17 mouse cellular contexts compared by ENCODE assay signal in the genomic region with DNA sequence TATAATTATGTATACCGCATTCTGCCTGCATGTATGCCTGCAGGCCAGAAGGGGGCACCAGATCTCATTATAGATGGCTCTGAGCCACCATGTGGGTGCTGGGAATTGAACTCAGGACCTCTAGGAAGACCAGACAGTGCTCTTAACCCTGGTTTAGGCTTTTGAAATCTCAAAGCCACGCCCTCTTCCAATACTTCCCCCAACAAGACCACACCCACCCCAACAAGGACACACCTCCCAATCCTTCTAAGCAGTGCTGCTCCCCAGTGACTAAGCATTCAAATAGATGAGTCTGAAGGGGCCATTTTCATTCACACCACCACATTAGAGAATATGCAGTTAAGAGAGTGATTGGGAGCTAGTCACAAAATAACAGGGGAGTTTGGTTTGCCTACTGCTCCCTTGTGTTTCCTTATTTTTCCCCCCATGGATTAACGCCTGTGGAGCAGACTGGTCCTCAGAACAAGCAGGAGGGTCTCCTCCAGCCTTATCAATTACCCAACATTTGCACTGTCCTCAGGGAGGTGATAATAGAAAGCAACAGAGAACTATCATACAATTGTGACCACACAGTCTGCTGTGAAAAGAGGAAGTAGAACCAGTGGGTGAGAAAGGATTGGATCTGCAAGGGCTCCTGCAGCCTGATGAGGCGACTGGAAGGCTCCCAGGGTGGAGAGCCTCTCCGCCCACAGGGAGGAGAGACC. TPM values are rescaled to one million over a fixed set of nuclear protein-coding genes. Genes with fewer than 3 reads are reported as not detected.
DNase-seq lines count a peak whose midpoint lies in the region; ATAC-seq and TF ChIP-seq lines count a peak whose summit lies in the region.
"Had no signal": no experiment of that assay in that cellular context is flagged by ENCODE, and none has a peak within 500 bp of the region (broad histone marks: within the 10 kb centered on the region; RNA-seq: fewer than 3 reads in every experiment).

No protein-coding gene starts in this region.

- no peaks in the 10 kb centered on the region for H3K4me1 ChIP-seq in intestine, postnatal 0 days (replicated peaks; ENCODE audit: control insufficient read depth, insufficient read depth, low read length)
- no peaks in the 10 kb centered on the region for H3K4me1 ChIP-seq in intestine, embryonic 16.5 days (ENCODE audit: control insufficient read depth, insufficient read depth, low read length)
- peaks cover 0 to 11% of the 10 kb centered on the region in 2 experiments; a peak in 2 of 4 replicates for H3K4me1 ChIP-seq in ES-E14 (ENCODE audit: control insufficient read depth in 2 of 2, insufficient read depth in 2 of 2, low read length in 2 of 2, poor library complexity in 1 of 2)
- no peaks in the 10 kb centered on the region for H3K4me1 ChIP-seq in liver, embryonic 11.5 days (replicated peaks; ENCODE audit: control insufficient read depth, insufficient read depth, low read length)
- H3K4me1 ChIP-seq: embryonic facial prominence, embryonic 12.5 days had no signal

- DNase-seq in ES-E14 (ENCODE audit: low read depth, low spot score), result no peak
- DNase-seq in liver, embryonic 11.5 days (ENCODE audit: low spot score), result no peak
- peak; percentile 61 for DNase-seq in splenic B cell, adult 2 months (ENCODE audit: low read depth, low spot score)
- no peak for DNase-seq in left cerebral cortex, adult 2 months (ENCODE audit: extremely low spot score in 1 of 2, low spot score in 2 of 2)
- DNase-seq in layer of hippocampus, adult 11-12 months (ENCODE audit: low spot score), result no peak
- DNase-seq: cerebellum, postnatal 10 days; heart, postnatal 36 days; kidney, postnatal 25 days had no signal

- H3K9me3 ChIP-seq in intestine, postnatal 0 days (ENCODE audit: control insufficient read depth), result no peaks in the 10 kb centered on the region
- peaks cover 5% of the 10 kb centered on the region; the same call in 1 of the 2 replicates for H3K9me3 ChIP-seq in intestine, embryonic 16.5 days (ENCODE audit: control insufficient read depth, low read length)
- H3K9me3 ChIP-seq in ES-E14 (ENCODE audit: control insufficient read depth, insufficient read depth, low read depth, low read length), result no peaks in the 10 kb centered on the region
- H3K9me3 ChIP-seq in liver, embryonic 11.5 days (ENCODE audit: control insufficient read depth, low read length), result no peaks in the 10 kb centered on the region
- H3K9me3 ChIP-seq: embryonic facial prominence, embryonic 12.5 days; forebrain, embryonic 10.5 days had no signal

- H3K9ac ChIP-seq in intestine, postnatal 0 days (ENCODE audit: low read depth, low read length), result no peak overlapping the region
- H3K9ac ChIP-seq in intestine, embryonic 16.5 days (ENCODE audit: low read depth, low read length), result no peak overlapping the region
- 0 out of 2 replicates have a peak overlapping the region, but pooled peaks have one; percentile 43 for H3K9ac ChIP-seq in ES-E14 (ENCODE audit: insufficient read depth, low read depth, low read length, poor library complexity, severe bottlenecking)
- no peak overlapping the region for H3K9ac ChIP-seq in liver, embryonic 11.5 days (ENCODE audit: low read depth, low read length)
- H3K9ac ChIP-seq: embryonic facial prominence, embryonic 12.5 days had no signal

- ATAC-seq in intestine, postnatal 0 days, result no peak
- no peak for ATAC-seq in intestine, embryonic 16.5 days
- ATAC-seq in liver, embryonic 11.5 days (replicated peaks; ENCODE audit: low FRiP score), result peak; percentile 61
- ATAC-seq in activated CD4-positive, CD25-positive, alpha-beta regulatory T cell, adult 4 months, result no peak
- ATAC-seq: CD4-positive, CD25-positive, alpha-beta regulatory T cell, adult 4 months had no signal

- in situ Hi-C loops in ES-E14 (cut with MboI; ENCODE audit: low sequenced_read_pairs in 2 of 2, unreplicated experiment in 2 of 2), result no loop called here

- 0 out of 2 replicates have a peak, but pooled peaks have one; percentile 8 for TF ChIP-seq CTCF in intestine, postnatal 0 days (IDR thresholded peaks at IDR 0.05; ENCODE audit: low read depth)
- no peak; the same call in 1 of the 2 replicates for TF ChIP-seq CTCF in left cerebral cortex, adult 2 months (IDR thresholded peaks at IDR 0.05)

- no peak overlapping the region for H3K27ac ChIP-seq in intestine, postnatal 0 days (ENCODE audit: low read depth, low read length)
- no peak overlapping the region for H3K27ac ChIP-seq in intestine, embryonic 16.5 days (ENCODE audit: low read length)
- no peak overlapping the region for H3K27ac ChIP-seq in ES-E14 (ENCODE audit: insufficient read depth, low read depth, low read length, poor library complexity, severe bottlenecking)
- H3K27ac ChIP-seq in liver, embryonic 11.5 days (ENCODE audit: low read depth, low read length), result no peak overlapping the region
- no peak overlapping the region for H3K27ac ChIP-seq in left cerebral cortex, adult 2 months
- H3K27ac ChIP-seq: embryonic facial prominence, embryonic 12.5 days; forebrain, embryonic 10.5 days had no signal

- WGBS in intestine, postnatal 0 days, result 79% methylated on average over 5 of the region's 5 CpGs
- WGBS in intestine, embryonic 16.5 days, result 78% methylated on average over 5 of the region's 5 CpGs
- 44% methylated on average over 5 of the region's 5 CpGs for WGBS in liver, embryonic 11.5 days

- no peaks in the 10 kb centered on the region for H3K27me3 ChIP-seq in intestine, postnatal 0 days (replicated peaks; ENCODE audit: control insufficient read depth, insufficient read depth, low read length)
- no peaks in the 10 kb centered on the region for H3K27me3 ChIP-seq in intestine, embryonic 16.5 days (replicated peaks; ENCODE audit: control insufficient read depth, insufficient read depth, low read length)
- no peaks in the 10 kb centered on the region for H3K27me3 ChIP-seq in liver, embryonic 11.5 days (replicated peaks; ENCODE audit: control insufficient read depth, insufficient read depth, low read length)
- no peaks in the 10 kb centered on the region for H3K27me3 ChIP-seq in splenic B cell, adult 2 months (ENCODE audit: control insufficient read depth, insufficient read depth, low read length, poor library complexity, severe bottlenecking)
- H3K27me3 ChIP-seq: embryonic facial prominence, embryonic 12.5 days had no signal

- intact Hi-C loops in left cerebral cortex, adult 2 months (cut with DNase I), result no loop called here

- no peak overlapping the region for H3K4me2 ChIP-seq in intestine, postnatal 0 days (replicated peaks; ENCODE audit: low read depth)
- no peak overlapping the region for H3K4me2 ChIP-seq in intestine, embryonic 16.5 days (ENCODE audit: low read depth, low read length)
- H3K4me2 ChIP-seq in liver, embryonic 11.5 days, result peak overlapping the region; percentile 3; the same call in 1 of the 2 replicates
- H3K4me2 ChIP-seq: embryonic facial prominence, embryonic 12.5 days had no signal

- H3K36me3 ChIP-seq in intestine, postnatal 0 days (ENCODE audit: control insufficient read depth, insufficient read depth), result no peaks in the 10 kb centered on the region
- H3K36me3 ChIP-seq in intestine, embryonic 16.5 days (ENCODE audit: control insufficient read depth, insufficient read depth, low read length), result no peaks in the 10 kb centered on the region
- H3K36me3 ChIP-seq in ES-E14 (ENCODE audit: control insufficient read depth, insufficient read depth, low read length, poor library complexity, severe bottlenecking), result no peaks in the 10 kb centered on the region
- H3K36me3 ChIP-seq in liver, embryonic 11.5 days (ENCODE audit: control insufficient read depth, insufficient read depth, low read length), result no peaks in the 10 kb centered on the region
- H3K36me3 ChIP-seq in splenic B cell, adult 2 months (ENCODE audit: control insufficient read depth, insufficient read depth, low read length, poor library complexity, severe bottlenecking), result no peaks in the 10 kb centered on the region
- H3K36me3 ChIP-seq: embryonic facial prominence, embryonic 12.5 days; forebrain, embryonic 10.5 days had no signal

- H3K4me3 ChIP-seq in intestine, postnatal 0 days (ENCODE audit: low read depth, low read length), result no peak overlapping the region
- H3K4me3 ChIP-seq in intestine, embryonic 16.5 days (ENCODE audit: low read length), result no peak overlapping the region
- H3K4me3 ChIP-seq in ES-E14 (ENCODE audit: insufficient read depth in 1 of 2, low read depth in 1 of 2, low read length in 2 of 2, poor library complexity in 1 of 2, severe bottlenecking in 1 of 2), result peak overlapping the region; percentile 35 to 49; a peak in 3 of 4 replicates
- no peak overlapping the region for H3K4me3 ChIP-seq in liver, embryonic 11.5 days (ENCODE audit: low read depth, low read length)
- H3K4me3 ChIP-seq in left cerebral cortex, adult 2 months, result no peak overlapping the region
- H3K4me3 ChIP-seq: embryonic facial prominence, embryonic 12.5 days; forebrain, embryonic 10.5 days had no signal

TF ChIP-seq in ES-E14, 5 proteins besides CTCF, POLR2A, EP300 and RAD21:
- peak; percentile 37 for TF ChIP-seq MAFK (IDR thresholded peaks at IDR 0.05; ENCODE audit: insufficient read depth, low read depth, low read length)
- no peak for TF ChIP-seq CHD2 (IDR thresholded peaks at IDR 0.05; ENCODE audit: low read depth, low read length)

RNA-seq across cellular contexts. Expression of a gene that starts 25.3 kb away (rescaled TPM):
- polyA plus RNA-seq in intestine, postnatal 0 days (2015; fragmentation: Nextera tagmentation; extraction: Ambion mirVana), result not detected in 2 replicates
- polyA plus RNA-seq in intestine, embryonic 16.5 days (2015; fragmentation: Nextera tagmentation; extraction: Ambion mirVana), result not detected in 2 replicates
- total RNA-seq in ES-E14 (2012; rRNA removed), result 11.2 and 23.5 TPM in 2 replicates
- 0.14 TPM in 1 of 2 replicates, not detected in the other for polyA plus RNA-seq in liver, embryonic 11.5 days (2014; fragmentation: Nextera tagmentation; extraction: Ambion mirVana)
- total RNA-seq in left cerebral cortex, adult 2 months (2021), result not detected
- polyA plus RNA-seq in activated CD4-positive, CD25-positive, alpha-beta regulatory T cell, adult 4 months (2017; shearing (Covaris generic)), result 1 to 10 TPM in 1 of 2 experiments, not detected in 1; 1.5 TPM
- total RNA-seq: heart, postnatal 36 days had no signal
- polyA plus RNA-seq: forebrain, embryonic 10.5 days; intestine, embryonic 14.5 days had no signal

RNA-seq across cellular contexts. Expression of a gene that starts 44.0 kb away (rescaled TPM):
- 6.7 and 7.0 TPM in 2 replicates for polyA plus RNA-seq in intestine, postnatal 0 days (2015; fragmentation: Nextera tagmentation; extraction: Ambion mirVana)
- polyA plus RNA-seq in intestine, embryonic 16.5 days (2015; fragmentation: Nextera tagmentation; extraction: Ambion mirVana), result 2.0 and 2.5 TPM in 2 replicates
- total RNA-seq in ES-E14 (2012; rRNA removed), result 0.36 and 0.74 TPM in 2 replicates
- polyA plus RNA-seq in liver, embryonic 11.5 days (2014; fragmentation: Nextera tagmentation; extraction: Ambion mirVana), result not detected in 2 replicates
- total RNA-seq in left cerebral cortex, adult 2 months (2021), result not detected
- polyA plus RNA-seq in activated CD4-positive, CD25-positive, alpha-beta regulatory T cell, adult 4 months (2017; shearing (Covaris generic)), result 1 to 10 TPM in 1 of 2 experiments, not detected in 1; 1.0 TPM
- total RNA-seq: heart, adult 8-10 months; heart, postnatal 36 days had no signal
- polyA plus RNA-seq: CD4-positive, CD25-positive, alpha-beta regulatory T cell, adult 4 months; embryonic facial prominence, embryonic 12.5 days; forebrain, embryonic 10.5 days; limb, embryonic 14.5 days had no signal

Comparison
In these comparisons a context has a peak if more than half of its experiments do, and no peak if none do; other contexts are left out.
1. H3K4me3 ChIP-seq: peak in ES-E14 (2 of 2); none in intestine, postnatal 0 days (single experiment), intestine, embryonic 16.5 days (single experiment), liver, embryonic 11.5 days (single experiment) and left cerebral cortex, adult 2 months (single experiment).